Mouse (Mus musculus): ENCODE measurements at regions not wholly inside any gene's neighbourhood (a gene's known extent, or its start where the extent isn't known, plus 50 kb on each side); places are given as distances from the start of the nearest gene placed in this dataset.
"Not testable (repeated sequence)": the region's sequence is repeated elsewhere in the genome, so short reads cannot be mapped to it uniquely, and the experiment has no call there.

DNA sequence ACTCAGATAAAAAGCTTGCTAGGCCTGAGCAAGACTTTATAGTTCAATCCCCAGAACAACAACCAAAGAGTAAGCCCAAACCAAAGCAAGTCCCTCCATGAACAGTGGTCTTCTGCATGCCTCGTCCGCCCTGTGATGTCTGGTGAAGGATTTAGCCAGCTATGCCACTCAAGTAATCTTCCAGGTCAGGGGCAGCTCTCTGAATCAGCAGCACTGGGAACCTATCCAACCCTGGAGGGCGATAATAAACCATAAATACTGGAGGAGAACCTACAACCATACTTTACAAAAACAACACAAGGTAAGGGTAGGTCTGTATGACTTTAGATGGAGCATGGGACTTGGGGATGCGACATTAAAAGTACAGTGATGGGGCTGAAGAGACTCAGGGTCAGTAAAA lies 283.0 kb downstream of the Gadd45g start:
- TF ChIP-seq CTCF (conservative IDR thresholded peaks at IDR 0.05; ENCODE audit: low read length) (no peak), POU5F1 (IDR thresholded peaks at IDR 0.05; ENCODE audit: borderline replicate concordance, low read length) (no peak), NANOG (IDR thresholded peaks at IDR 0.05; ENCODE audit: borderline replicate concordance, low read length) (no peak)
- Histone ChIP-seq H3K4me3 (replicated peaks; ENCODE audit: low read length) (no peak overlapping the region), H3K27me3 (ENCODE audit: insufficient read depth, low read length) (peaks cover 15% of the 10 kb centered on the region), H3K36me3 (ENCODE audit: insufficient read depth, low read length) (no peaks in the 10 kb centered on the region), H3K9me3 (ENCODE audit: low read length) (peaks cover 36% of the 10 kb centered on the region), H3K4me1 (replicated peaks; ENCODE audit: low read depth, low read length) (no peaks in the 10 kb centered on the region)

DNA sequence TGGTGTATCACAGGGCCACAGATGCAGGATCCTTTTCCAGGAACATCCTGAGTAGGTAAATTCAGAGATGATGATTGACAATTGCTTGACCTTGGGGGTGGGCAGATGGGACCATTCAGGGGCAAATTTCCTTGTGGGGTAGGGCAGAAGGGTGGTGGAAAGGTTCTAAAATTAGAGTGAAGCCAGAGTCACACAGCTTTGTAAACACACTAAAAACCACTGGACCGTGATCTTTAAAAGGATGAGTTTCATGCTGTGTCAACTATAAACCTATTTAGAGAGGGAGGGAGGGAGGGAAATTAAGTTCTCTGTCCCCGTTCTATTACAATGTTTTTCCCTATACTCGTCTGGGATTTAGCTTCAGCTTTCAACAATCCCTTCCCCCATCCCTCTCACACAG lies 286.7 kb downstream of the Gadd45g start:
- Histone ChIP-seq H3K9me3 (ENCODE audit: low read length) (peaks cover 36% of the 10 kb centered on the region), H3K27me3 (ENCODE audit: insufficient read depth, low read length) (peaks cover 6% of the 10 kb centered on the region; the same call in 1 of the 2 replicates), H3K4me3 (replicated peaks; ENCODE audit: low read length) (no peak overlapping the region), H3K4me1 (replicated peaks; ENCODE audit: low read depth, low read length) (peaks cover 3% of the 10 kb centered on the region; the same call in 1 of the 2 replicates), H3K36me3 (ENCODE audit: insufficient read depth, low read length) (no peaks in the 10 kb centered on the region)
- no peak for TF ChIP-seq POU5F1 (IDR thresholded peaks at IDR 0.05; ENCODE audit: borderline replicate concordance, low read length)
- no peak for TF ChIP-seq NANOG (IDR thresholded peaks at IDR 0.05; ENCODE audit: borderline replicate concordance, low read length)
- no peak for TF ChIP-seq CTCF (conservative IDR thresholded peaks at IDR 0.05; ENCODE audit: low read length)

DNA sequence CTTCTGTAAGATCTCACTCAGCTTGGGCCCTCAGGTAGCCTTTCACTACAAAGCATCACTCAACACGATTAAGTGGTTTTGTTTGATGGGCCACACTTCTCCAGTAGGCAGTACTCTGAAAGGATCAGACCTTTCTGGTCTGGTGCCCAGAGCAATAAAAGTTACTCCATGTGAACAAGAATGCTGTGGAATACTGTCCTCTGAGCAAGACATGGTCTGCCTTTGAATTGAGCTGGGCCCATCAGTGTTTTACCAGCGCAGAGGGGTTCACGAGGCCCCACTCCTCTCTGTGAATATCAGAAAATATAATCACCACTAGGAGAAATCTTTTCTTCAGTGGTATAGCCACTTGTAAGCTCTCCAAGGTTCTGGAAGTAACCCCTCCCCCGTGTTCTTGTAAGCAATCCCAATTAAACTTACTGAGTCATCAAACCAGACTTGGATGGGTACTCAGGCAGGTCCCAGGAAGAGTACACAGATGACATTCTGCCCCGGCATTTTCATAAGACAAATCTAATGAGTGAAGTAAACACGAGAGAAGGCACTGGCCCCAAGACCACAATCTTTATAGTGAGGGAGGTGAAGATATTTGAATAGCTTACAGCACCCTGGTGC lies 292.0 kb downstream of the Gadd45g start:
- no peak for TF ChIP-seq POU5F1 (IDR thresholded peaks at IDR 0.05; ENCODE audit: borderline replicate concordance, low read length)
- TF ChIP-seq NANOG (IDR thresholded peaks at IDR 0.05; ENCODE audit: borderline replicate concordance, low read length): no peak
- TF ChIP-seq CTCF (conservative IDR thresholded peaks at IDR 0.05; ENCODE audit: low read length): no peak
- Histone ChIP-seq H3K4me3 (replicated peaks; ENCODE audit: low read length) (no peak overlapping the region), H3K9me3 (ENCODE audit: low read length) (no peaks in the 10 kb centered on the region), H3K4me1 (replicated peaks; ENCODE audit: low read depth, low read length) (peaks cover 15% of the 10 kb centered on the region), H3K27me3 (ENCODE audit: insufficient read depth, low read length) (no peaks in the 10 kb centered on the region), H3K36me3 (ENCODE audit: insufficient read depth, low read length) (no peaks in the 10 kb centered on the region)

DNA sequence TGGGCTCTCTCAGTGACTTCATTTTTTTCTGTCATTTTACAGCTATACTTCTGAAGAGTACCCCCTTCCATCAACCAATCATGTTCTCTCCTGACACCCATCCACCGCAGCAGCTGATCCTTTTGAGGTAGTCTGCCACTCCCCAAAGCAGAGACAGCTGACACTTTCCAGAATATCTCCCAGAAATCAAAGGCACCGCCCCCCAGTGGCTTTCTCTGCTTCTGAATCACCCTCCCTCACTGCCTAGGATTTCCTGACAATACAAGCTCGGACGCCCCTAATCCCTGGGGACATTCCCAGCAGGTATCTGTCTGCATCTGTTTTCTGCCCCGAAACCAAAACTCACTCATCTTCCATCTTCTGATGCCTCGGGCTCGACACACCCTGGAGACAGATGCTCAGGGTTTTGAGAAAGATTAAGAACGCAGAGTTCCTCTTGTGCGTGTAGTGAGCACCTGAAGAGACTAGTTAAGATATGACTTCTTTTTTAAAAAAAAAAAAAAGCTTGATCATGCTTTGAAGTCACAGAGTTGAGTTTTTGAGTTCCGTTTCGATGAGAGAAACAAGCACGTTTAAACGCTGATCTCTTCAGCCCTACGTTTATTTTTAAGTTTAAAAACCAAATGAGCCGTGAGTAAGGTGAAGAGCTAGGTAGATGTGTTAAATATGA lies 292.8 kb downstream of the Gadd45g start:
- TF ChIP-seq CTCF (conservative IDR thresholded peaks at IDR 0.05; ENCODE audit: low read length) (no peak), POU5F1 (IDR thresholded peaks at IDR 0.05; ENCODE audit: borderline replicate concordance, low read length) (no peak), NANOG (IDR thresholded peaks at IDR 0.05; ENCODE audit: borderline replicate concordance, low read length) (no peak)
- Histone ChIP-seq H3K9me3 (ENCODE audit: low read length) (no peaks in the 10 kb centered on the region), H3K4me1 (replicated peaks; ENCODE audit: low read depth, low read length) (peaks cover 15% of the 10 kb centered on the region), H3K27me3 (ENCODE audit: insufficient read depth, low read length) (no peaks in the 10 kb centered on the region), H3K4me3 (replicated peaks; ENCODE audit: low read length) (no peak overlapping the region), H3K36me3 (ENCODE audit: insufficient read depth, low read length) (no peaks in the 10 kb centered on the region)

DNA sequence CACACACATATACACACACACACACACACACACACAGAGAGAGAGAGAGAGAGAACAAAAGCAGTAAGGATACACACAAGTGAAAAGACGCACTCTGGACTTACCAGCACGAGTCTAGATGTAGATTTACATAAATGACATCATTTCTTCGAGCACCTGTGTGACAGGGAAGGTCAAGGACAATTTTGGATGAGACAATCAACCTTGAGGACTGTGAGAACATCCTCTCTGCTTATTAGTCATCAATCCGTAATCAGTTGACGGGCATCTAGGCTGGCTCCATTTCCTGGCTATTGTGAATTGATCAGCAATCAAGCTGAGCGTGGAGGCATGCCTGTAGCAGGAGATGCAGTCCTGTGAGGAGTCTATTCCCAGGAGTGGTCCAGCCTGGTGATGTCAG lies 293.7 kb downstream of the Gadd45g start:
- H3K4me3 ChIP-seq (replicated peaks; ENCODE audit: low read length): no peak overlapping the region
- TF ChIP-seq CTCF (conservative IDR thresholded peaks at IDR 0.05; ENCODE audit: low read length) (no peak), POU5F1 (IDR thresholded peaks at IDR 0.05; ENCODE audit: borderline replicate concordance, low read length) (no peak), NANOG (IDR thresholded peaks at IDR 0.05; ENCODE audit: borderline replicate concordance, low read length) (no peak)
- H3K27me3 ChIP-seq (ENCODE audit: insufficient read depth, low read length): no peaks in the 10 kb centered on the region
- H3K36me3 ChIP-seq (ENCODE audit: insufficient read depth, low read length): no peaks in the 10 kb centered on the region
- H3K4me1 ChIP-seq (replicated peaks; ENCODE audit: low read depth, low read length): peaks cover 15% of the 10 kb centered on the region
- no peaks in the 10 kb centered on the region for H3K9me3 ChIP-seq (ENCODE audit: low read length)

DNA sequence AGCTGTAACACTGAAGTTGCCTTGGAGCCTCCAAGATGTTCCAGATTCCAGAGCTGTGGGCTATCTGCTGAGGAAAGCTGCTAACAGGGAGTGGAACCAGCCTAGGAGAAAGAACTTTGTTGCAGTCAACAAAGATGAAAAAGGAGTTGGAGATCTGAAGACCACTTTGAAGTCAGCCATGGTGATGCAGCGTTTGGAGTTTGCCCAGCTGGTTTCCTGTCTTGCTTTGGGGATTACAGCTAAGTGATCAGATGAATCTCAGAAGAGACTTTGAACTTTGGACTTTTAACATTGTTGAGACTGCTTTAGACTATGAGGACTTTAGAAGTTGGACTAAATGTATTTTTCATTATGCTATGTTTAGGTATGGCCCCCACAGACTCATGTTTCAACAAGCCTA lies 297.6 kb downstream of the Gadd45g start:
- not testable (repeated sequence) for H3K27me3 ChIP-seq (ENCODE audit: insufficient read depth, low read length); H3K4me1 ChIP-seq (replicated peaks; ENCODE audit: low read depth, low read length); H3K36me3 ChIP-seq (ENCODE audit: insufficient read depth, low read length); H3K9me3 ChIP-seq (ENCODE audit: low read length); H3K4me3 ChIP-seq (replicated peaks; ENCODE audit: low read length)

DNA sequence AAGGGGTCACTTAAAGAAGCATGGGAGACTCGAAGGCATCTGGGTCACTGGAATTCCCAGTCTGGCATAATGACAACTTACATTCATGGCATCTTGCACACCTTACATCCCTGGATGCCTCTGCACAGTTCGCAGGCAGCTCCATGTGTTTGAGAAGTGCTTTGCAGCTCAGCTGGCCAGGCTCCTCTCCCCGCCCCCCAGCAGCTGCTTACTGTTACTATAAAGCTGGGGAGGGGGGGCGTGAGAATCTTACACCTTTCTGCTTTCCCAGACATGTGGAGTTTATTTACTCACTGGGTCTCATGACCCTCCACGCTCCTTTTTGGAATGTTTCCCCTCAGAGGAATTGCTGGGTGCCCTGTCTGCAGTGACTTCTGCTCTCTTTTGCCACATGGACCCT lies 299.4 kb downstream of the Gadd45g start:
- TF ChIP-seq CTCF (conservative IDR thresholded peaks at IDR 0.05; ENCODE audit: low read length) (no peak), NANOG (IDR thresholded peaks at IDR 0.05; ENCODE audit: borderline replicate concordance, low read length) (no peak), POU5F1 (IDR thresholded peaks at IDR 0.05; ENCODE audit: borderline replicate concordance, low read length) (no peak)
- no peaks in the 10 kb centered on the region for H3K36me3 ChIP-seq (ENCODE audit: insufficient read depth, low read length)
- no peaks in the 10 kb centered on the region for H3K27me3 ChIP-seq (ENCODE audit: insufficient read depth, low read length)
- no peaks in the 10 kb centered on the region for H3K4me1 ChIP-seq (replicated peaks; ENCODE audit: low read depth, low read length)
- 0 out of 2 replicates have a peak, but pooled peaks cover 4% of the 10 kb centered on the region for H3K9me3 ChIP-seq (ENCODE audit: low read length)
- no peak overlapping the region for H3K4me3 ChIP-seq (replicated peaks; ENCODE audit: low read length)

DNA sequence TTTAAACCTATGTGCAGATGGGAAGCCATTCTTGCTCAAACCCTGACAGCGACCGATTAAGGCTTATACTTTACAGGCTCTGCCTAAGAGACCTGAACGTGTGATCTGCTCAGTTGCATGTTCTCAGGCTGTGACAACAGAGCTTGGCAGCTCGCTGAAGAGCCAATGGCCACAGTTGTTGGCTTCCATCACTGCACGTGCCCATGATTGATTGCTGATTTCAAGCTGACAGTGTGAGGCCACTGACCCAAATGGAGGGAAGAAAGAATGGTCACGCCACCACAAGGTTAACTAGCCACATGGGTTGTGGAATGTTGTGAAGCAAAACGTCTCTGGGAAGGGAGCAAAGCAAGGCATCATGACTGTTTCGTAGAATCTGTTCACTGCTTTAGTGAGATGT lies 303.8 kb downstream of the Gadd45g start:
- no peak for TF ChIP-seq NANOG (IDR thresholded peaks at IDR 0.05; ENCODE audit: borderline replicate concordance, low read length)
- no peak for TF ChIP-seq POU5F1 (IDR thresholded peaks at IDR 0.05; ENCODE audit: borderline replicate concordance, low read length)
- no peak for TF ChIP-seq CTCF (conservative IDR thresholded peaks at IDR 0.05; ENCODE audit: low read length)
- Histone ChIP-seq H3K4me3 (replicated peaks; ENCODE audit: low read length) (no peak overlapping the region), H3K9me3 (ENCODE audit: low read length) (0 out of 2 replicates have a peak, but pooled peaks cover 4% of the 10 kb centered on the region), H3K36me3 (ENCODE audit: insufficient read depth, low read length) (no peaks in the 10 kb centered on the region), H3K4me1 (replicated peaks; ENCODE audit: low read depth, low read length) (peaks cover 8% of the 10 kb centered on the region), H3K27me3 (ENCODE audit: insufficient read depth, low read length) (no peaks in the 10 kb centered on the region)

DNA sequence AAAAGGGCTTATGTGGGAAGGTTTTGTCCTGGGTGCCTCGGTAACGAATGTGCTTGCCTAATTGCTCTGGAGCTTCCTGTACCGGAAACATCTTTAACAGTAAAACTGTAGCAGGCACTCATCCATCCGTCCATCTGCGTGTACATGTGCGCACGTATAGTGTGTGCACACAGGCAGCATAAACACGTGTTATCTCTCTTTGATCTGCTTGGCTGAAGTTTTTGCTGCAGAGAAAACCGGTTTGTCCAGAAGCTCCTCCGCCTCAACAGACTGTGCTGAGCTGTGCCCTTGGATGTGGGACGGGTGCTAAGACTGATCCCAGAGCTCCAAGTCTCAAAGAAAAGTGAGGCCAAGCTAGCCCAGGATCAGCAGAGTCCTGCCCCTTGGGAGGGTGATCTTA lies 305.3 kb downstream of the Gadd45g start:
- Histone ChIP-seq H3K4me1 (replicated peaks; ENCODE audit: low read depth, low read length) (peaks cover 8% of the 10 kb centered on the region), H3K36me3 (ENCODE audit: insufficient read depth, low read length) (no peaks in the 10 kb centered on the region), H3K27me3 (ENCODE audit: insufficient read depth, low read length) (no peaks in the 10 kb centered on the region), H3K4me3 (replicated peaks; ENCODE audit: low read length) (no peak overlapping the region), H3K9me3 (ENCODE audit: low read length) (0 out of 2 replicates have a peak, but pooled peaks cover 4% of the 10 kb centered on the region)
- no peak for TF ChIP-seq NANOG (IDR thresholded peaks at IDR 0.05; ENCODE audit: borderline replicate concordance, low read length)
- no peak for TF ChIP-seq CTCF (conservative IDR thresholded peaks at IDR 0.05; ENCODE audit: low read length)
- no peak for TF ChIP-seq POU5F1 (IDR thresholded peaks at IDR 0.05; ENCODE audit: borderline replicate concordance, low read length)

All from E14TG2a.4 (cell line).